Mouse (Mus musculus) megakaryocyte-erythroid progenitor cell, adult 5-6 weeks (primary cell): ENCODE measurements at regions not wholly inside any gene's neighbourhood (a gene's known extent, or its start where the extent isn't known, plus 50 kb on each side); places are given as distances from the start of the nearest gene placed in this dataset.

Experiments
- ATAC-seq: replicated peaks from 2 replicates; pipeline ENCODE4 v1.8.0; 2016; ENCODE audit warnings: mild to moderate bottlenecking, inconsistent platforms; ENCODE audit not compliant: severe bottlenecking, poor library complexity, low FRiP score, low TSS enrichment

DNA sequence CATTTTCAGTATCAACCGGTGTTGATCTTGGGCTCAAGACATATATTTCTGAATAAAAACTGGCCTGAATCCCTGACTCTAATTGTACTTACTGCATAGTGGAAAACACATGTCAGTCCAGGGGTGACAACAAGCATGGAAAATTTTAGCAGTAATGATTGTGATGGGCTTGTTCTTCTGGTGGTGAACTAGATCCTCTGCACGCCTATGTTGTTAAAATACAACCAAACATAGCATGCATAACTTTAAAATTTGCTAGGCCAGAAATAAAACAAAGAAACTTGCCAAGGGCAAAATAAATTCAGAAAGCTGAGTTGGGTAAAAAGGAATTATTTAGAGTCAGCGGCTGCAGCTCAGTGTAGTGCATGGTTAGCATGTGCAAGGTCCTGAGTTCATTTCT is 198.2 kb downstream of the Mex3b start:
- ATAC-seq, result no peak

DNA sequence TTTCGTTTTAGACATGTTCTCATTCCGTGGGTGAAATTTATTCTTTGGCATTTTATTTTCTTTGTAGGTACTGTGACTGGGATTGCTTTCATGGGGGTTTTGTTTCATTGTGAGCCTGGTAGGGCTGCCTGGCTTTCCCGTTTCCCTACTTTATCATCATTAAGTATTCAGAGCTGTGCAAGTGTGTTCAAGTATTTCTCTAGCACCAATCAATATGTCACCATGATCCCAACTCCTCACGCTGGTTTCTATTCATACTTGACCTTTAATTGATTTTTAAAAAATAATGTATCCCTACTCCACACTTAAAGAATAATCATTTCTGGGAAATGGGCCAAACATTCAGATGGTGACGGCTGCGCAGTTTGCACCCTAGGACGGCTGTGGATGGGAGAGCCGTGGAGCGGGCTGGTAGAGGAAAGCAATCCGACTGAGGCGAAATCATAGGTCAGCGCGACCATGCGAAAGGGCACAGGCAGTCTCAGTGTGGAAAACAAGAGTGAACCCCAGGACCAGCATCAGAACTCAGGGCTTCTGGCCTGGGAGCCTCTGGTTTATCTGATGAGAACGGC is 207.4 kb downstream of the Mex3b start:
- ATAC-seq, result 0 out of 2 replicates have a peak, but pooled peaks have one; percentile 25

DNA sequence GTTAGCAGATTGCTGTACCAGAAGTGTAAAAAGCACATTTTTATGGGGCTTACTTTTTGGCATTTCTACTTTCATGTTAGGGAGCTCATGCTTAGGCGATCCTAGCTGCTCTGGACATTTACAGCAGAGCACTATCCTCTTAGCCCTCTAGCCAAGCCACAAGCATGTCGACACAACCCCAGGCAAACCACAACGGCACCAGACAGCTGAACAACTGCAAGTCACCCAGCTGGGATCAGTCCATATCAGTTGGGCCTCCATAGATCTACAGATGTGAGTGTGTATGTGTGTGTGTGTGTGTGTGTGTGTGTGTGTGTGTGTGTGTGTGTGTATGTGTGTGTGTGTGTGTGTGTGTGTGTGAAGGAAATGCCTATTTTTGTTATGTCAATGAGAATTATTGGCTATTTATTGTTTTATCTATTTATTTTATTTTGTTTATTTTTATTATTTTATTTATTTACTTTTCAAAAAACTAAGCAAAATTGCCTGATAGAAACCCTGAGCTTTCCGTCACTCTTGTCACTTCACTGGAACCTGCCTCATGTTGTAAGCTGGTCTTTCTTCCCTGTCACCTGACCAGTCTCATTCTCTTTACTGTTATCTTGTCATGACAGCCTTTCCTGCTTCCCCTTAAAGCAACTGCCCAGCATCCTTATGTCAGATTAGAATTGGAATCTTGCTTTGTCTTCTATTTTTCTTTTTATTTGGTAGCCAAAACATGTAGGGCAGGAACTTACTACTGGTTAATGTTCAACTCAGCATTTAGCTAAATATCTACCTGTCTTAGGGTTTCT is 208.2 kb downstream of the Mex3b start:
- ATAC-seq, result peak; percentile 92

DNA sequence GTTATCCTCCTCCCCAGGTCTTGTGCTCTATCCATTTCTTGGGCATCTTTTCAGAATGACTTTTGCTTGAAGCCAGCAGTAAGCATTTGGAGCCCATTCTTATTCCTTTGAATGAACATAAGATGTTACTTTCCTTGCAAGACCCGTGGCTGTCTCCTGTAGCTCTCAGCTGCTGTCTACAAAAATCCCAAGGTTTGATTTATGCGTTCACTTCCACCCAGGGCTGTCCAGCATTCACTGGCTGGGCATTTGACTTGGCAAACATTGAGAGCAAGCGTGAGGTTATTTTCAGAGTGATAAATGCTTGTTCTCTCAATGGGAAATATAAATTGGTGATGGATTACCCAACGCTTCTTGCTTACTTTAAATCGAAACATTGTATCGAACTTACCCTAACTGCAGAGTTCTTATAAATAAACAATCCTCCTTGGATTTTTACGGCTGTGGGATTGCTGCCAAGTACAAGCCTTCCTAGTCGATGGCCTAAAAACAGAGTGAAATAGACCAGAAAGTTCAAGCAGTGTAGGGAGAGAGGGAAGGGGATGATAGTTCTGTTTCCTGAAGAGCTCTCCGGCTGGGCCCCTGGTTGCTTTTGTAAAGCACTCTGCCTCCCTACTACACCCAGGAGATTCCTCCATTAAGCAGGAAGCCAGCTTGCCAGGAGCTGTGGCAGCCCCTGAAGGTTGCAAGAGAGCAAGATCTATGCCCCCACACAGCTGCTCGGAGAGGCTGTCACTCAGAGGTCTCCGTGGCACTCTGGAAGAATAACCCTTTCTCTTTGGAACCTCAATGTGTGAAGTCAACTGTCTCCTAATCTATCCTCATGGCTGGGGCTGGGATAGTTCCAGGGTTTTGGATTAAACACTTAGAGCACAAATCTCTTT is 210.1 kb downstream of the Mex3b start:
- ATAC-seq, result no peak

DNA sequence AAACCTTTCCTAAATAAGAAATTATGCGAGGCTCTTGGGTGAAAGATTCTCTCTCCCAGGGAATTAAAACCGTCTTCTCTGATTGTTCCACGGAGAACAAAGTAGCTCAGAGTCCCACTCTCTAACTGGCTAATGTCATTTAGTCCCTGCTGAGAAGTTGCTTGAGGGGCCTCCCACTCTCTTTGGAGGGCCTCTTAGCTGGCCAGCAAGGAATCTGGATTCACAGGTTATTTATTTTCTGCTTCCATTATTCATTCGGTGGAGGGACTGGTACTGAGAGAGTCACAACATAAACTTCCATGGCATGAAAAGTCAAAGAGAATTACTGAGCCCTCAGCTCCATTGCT is 210.8 kb downstream of the Mex3b start:
- no peak for ATAC-seq

DNA sequence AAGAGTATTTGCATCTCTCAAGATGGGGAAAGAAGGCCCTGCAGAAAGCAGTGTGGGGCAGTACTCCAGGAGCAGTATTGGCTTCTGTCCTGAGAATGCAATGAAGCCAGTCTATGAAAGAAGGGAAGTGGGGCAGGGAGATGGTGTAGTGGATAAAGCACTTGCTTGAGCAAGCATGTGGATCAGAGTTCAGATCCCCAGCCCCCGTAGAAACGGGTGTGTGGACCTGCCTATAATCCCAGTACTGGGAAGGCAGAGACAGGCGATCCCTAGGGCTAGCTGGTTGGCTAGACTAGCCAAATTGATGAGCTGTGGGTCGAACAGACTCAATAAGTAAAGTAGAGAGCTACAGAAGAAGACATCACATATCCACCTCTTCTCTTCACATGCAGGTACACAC is 211.6 kb downstream of the Mex3b start:
- no peak for ATAC-seq

DNA sequence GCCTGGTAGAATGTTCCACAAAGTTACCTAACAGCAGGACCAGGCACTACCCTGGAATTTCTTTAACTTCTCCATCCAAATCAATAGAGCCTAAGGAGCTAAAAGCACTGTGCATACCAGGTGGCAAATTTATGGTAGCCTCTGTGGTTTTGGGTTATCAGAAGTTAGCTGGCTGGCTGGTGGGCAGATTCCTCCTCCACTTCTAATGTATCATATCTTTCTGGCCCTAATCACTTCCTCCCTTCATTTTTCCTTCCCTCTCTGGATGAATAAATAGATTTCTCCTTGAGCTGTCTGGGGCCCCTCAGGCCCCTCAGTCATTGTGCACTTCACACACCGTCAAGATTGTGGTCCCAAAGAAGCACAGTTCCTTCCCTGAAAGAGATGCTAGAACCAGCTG is 212.7 kb downstream of the Mex3b start:
- 0 out of 2 replicates have a peak, but pooled peaks have one; percentile 17 for ATAC-seq

DNA sequence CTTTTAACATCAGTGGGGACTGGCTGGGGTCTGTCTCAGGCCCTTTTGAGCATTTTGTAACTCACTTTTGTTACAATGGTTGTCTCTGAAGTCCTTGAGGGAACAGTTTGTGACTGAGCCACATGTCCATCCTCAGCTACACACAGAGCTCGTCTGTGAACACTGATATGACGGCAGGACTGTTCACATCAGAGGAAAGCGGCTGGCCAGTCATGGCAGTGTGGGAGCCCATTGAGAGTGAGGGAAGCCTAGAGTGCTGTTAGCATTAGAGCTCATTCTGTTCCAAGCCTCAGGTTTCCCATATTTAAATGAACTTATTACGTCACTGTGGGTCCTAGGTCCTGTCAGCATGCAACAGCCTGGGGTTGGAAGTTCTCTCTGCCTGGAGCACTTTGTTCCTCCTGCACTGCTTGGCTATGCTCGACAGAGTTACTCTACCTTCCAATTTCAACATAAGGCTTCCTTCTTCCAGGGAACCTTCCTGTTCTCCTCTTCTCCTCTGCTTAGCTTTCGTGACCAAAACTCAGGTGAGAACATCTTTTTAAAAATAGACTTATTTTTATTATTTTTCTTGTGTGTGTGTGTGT is 217.5 kb downstream of the Mex3b start:
- no peak for ATAC-seq

DNA sequence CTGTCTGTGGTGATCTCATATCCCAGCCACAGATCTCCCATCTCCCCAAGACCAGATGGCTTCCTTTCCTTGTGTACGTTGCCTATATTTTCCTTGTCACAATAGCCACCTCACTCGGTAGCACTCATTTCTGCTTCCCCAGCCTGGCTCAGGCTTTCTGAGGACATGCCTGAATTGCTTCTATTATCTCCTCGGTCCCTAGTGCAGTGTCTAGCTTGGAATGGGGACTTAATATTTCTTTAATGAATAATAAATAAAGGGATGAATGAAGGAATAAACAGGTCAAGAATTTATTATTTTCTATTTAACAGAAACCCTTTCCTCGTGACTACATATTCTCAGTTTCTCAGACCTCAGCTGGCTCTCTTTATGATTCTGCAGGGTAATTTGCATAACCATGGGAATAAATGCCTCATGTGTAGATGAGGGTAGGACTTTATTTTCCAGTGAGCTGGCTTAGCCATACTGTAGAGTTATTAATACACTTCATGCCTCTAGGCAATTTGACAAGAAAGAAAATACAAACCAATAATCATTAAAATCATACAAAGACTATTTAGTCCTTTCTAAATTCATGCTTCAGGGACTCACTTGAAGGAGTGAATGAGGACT is 218.5 kb downstream of the Mex3b start:
- no peak for ATAC-seq

DNA sequence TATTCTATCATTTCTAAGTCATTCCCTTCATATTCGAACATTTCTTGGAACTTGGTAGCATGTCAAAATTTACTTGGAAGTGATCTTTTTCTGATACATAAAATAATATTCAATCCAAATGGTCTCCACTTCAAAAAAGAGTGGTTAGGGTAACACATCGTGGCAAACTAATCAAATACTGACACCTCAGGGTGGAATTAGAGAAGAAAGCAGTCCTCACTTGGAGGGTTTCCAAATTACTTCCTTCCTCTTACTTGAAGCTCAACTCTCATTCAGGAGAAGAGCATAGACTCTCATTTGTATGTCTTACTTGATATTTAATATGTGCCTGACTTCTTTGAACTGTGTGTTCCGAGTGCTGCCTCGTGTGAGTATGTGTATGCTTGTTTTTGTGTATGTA is 220.3 kb downstream of the Mex3b start:
- no peak for ATAC-seq

DNA sequence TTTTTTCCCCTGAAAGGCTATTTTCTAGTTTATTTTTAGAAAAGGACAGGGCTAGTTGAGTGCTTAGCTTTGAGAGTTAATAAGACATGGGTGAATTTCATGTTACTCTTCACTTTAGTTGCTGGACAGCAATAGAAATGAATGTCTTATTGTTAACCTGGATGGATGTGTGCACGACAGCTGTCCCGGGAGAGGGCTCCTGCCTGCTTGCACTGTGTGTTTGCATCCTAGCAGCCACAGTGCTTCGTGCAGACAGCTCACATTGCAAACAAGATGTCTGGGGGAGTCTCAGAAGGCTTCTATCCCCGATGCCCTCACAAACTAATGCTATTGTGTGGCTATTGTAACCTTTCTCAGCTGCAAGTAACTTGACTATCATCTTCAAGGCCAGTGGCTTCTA is 221.0 kb downstream of the Mex3b start:
- no peak for ATAC-seq

DNA sequence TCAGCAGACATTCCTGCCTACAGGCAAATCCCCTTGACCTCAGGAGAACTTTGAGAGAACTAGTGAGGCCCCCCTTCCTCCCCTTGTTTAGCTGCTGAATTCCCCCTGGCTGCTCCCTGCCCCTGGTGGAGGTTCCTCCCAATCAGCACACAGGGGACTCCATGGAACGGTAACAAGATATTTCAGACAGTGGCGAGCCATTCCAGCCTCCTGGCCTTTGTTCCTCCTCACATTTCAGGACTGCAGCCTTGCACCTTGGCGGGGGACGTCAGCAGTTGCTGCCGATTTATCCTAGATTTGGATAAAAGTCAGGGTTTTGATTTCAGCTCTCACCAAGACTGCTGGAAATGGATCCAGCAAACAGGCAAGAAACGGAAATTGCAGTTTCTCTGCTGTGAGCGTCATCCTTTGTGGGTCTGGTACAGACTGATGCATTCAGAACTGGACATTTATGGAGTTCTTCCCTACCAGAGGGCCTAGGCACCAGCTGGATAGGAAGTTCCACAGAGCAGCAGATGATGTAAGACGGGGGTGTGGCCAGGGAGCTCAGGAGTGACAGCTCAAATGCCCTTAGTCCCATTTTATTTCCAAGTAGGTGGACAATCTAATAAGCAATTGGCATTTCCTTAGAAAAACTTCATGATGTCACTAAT is 222.3 kb downstream of the Mex3b start:
- ATAC-seq, result no peak

DNA sequence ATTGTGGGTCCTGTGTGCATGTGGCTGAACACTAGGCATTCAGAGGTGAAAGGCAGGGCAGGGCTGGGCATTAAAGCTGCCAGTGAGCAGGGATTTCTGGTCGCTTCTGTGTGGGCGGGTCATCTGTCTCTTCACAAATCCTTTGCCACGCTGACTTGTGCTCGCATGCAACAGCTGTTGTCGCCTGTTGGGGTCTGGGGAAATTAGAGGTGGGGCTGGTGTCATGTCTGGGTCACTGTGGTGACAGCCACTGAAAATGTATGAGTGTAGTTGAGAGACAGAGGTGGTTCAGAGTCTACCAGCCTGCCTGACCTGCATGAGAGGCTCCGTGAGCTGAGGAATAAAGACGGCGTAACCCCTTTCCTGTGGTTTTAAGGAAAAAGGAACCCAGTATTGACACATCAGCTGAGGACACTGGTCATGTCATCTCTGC is 226.8 kb downstream of the Mex3b start:
- ATAC-seq, result no peak

DNA sequence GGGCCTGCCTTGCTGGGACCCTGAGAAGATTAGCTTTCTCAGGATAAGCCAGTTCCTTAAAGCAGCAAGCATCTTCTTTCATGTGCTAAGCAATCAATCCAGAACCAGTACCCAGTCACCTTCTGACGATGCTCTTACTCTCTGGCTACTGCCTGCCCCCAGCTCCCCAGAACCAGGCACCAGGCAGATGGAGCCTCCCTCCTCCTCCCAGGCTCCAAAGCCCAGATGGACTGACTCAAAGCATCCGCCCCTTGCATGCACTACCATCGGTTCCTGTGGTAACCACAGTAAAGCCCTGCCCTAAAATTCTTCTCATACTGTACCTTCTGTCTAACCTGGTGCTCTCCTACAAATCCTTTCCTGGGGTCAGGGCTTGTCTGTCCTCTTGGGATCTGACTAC is 227.8 kb downstream of the Mex3b start:
- no peak for ATAC-seq

DNA sequence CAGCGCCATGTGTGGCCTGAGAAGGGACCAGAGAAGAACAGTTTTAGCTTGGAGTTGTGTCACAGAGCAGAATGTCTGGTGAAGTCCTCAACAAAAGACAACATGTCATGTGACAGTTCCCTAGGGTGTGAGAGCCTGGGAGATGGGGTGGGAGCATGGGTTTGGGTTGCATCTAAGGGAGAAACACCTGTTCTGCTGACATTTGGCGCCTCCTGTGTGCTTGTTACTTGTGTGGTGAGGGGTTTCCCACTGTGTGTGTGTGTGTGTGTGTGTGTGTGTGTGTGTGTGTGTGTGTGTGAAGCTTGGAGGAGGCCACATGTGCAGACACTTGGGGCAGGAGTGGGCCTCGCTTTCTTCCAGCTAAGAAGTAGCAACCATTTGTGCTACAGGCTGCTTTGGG is 228.5 kb downstream of the Mex3b start:
- no peak for ATAC-seq

DNA sequence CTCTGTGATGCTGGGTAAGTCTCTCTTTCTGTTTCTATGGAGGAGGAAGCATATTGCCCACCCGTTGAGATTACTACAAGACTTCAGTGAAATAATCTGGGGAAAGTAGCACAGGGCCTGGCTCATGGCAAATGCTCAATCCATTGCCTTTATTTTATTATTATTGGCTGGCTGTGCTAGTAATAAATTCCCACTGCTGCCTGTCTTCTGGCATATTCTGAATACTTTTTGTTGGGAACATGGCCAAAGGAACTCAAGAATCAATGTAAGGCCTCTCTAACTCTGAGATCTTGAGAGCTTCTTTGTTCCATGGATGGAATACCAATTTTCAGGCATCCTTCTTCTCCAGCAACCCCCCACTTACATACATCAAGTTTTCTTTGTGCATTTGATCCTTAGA is 237.3 kb downstream of the Mex3b start:
- no peak for ATAC-seq

DNA sequence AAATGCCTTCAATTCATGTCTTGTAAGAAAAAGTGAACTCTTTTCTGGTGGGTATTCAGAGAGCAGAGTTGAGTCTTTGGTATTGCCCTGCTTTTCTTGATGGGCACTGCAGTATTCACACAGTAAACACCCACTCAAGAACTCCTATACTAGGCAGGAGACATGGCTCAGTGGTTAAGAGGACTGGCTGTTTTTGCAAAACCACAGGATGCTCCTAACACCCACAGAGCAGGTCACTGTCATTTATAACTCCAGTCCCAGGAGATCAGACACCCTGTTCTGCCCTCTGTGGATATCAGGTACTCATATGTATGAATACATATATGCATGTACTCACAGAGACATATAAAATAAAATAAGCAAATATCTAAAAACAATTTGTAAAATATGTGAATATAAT is 238.5 kb downstream of the Mex3b start:
- ATAC-seq, result no peak

DNA sequence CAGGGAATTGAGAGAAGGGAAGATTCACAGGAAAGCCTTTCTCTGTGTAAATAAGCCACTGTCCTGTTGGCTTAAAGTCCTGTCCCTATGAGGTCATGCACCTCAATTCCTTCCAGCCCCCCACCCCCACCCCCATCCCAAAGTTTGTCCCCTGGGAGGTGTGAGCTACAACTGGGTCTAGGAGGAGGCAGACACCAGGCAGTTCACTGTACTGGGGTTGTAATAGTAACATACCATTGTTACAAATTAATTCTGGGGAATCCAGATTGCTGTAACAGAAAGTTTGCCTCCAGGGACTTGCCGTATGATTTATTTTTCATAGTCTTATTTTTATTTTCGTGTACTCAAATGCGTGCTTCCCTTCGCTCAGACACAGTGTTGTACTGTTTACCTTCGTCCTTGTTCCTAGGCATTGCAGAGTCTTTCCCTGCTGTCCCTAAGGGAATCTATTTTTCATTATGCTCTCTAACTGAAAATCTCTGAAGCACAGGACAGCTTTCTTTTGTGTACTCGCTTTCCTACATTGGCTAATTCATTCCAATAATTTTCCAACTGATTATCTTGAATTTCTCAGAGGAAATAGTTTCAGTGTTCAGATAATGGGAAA is 244.2 kb downstream of the Mex3b start:
- no peak for ATAC-seq

DNA sequence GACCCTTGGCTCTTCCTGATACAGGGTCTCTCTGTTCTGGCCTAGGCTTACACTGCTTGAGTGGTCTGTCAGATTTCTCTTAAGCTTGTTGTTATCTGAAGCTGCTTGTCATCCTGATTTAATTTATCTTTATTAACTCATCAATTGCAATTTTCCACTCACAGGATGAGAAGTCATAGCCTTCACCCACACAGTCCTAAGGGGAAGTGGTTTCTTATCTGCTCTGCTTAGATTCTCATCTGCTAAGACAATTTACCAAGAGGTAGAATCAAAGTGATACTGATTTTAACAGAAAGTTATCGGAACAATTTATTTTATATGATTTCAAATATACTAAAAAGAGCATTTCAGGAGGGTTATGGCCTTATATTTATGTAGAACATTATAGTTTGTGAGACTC is 249.4 kb downstream of the Mex3b start:
- ATAC-seq, result no peak
